Mouse (Mus musculus): ENCODE results near the gene Itpr2.

GRCm38 (mm10) chr6:146195854-146196457 lies 306.1 kb downstream of the Itpr2 start:
- TF ChIP-seq CTCF (IDR thresholded peaks at IDR 0.05; ENCODE audit: low read depth, low read length) (no peak), POLR2A (IDR thresholded peaks at IDR 0.05; ENCODE audit: borderline replicate concordance, low read depth, low read length) (no peak)
